Comparison of ENCODE assay signal across 12 mouse cellular contexts in the genomic region with DNA sequence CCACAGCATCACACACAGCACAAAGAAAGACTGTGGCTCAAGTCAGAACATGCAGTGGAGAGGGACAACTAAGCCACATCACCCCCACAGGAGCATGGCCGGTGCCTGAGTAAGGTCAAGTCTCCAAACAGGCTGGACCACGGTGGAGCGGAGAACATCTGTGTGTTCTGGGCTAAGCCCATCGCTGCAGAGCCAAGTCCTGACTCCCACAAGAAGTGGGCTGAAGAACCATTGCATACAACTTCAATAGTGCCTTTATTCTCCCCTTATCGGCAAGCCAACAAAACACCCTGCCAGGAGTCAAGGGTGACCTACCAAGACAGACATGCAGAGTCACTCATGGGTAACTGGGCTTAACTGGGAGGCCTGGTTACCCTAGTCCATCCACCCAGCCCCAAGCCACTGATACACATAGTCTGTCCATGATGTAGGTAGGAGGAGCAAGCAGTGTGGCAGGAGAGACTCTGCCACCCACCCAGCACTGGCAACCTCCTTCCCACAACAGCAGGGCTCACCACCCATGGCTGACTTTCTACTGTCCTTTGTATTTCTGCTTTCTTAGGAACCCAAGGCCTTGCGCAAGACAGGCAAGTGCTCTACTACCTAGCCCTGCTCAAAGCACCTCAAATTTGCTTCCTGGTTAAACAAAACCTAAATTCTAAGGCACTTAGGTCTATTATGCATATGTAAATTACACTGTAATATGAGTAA. TPM values are rescaled to one million over a fixed set of nuclear protein-coding genes. Genes with fewer than 3 reads are reported as not detected.
A peak's percentile ranks its signal among the peaks of the same experiment; 100 is the strongest.
DNase-seq lines count a peak whose midpoint lies in the region; ATAC-seq and TF ChIP-seq lines count a peak whose summit lies in the region.
"Had no signal": no experiment of that assay in that cellular context is flagged by ENCODE, and none has a peak within 500 bp of the region (broad histone marks: within the 10 kb centered on the region; RNA-seq: fewer than 3 reads in every experiment).

No protein-coding gene starts in this region.

- POLR2A ChIA-PET in Patski (lab: Charles Lee): interaction anchor here (0.6 to 1.6 kb wide), 2 partner anchors 12 to 367 kb away, joined by 3 read pairs; no protein-coding TSS in a partner anchor

- no peaks in the 10 kb centered on the region for H3K36me3 ChIP-seq in hindbrain, embryonic 13.5 days
- no peaks in the 10 kb centered on the region for H3K36me3 ChIP-seq in hindbrain, embryonic 11.5 days (ENCODE audit: control insufficient read depth, insufficient read depth, low read length)
- H3K36me3 ChIP-seq in liver, embryonic 12.5 days: no peaks in the 10 kb centered on the region
- no peaks in the 10 kb centered on the region for H3K36me3 ChIP-seq in intestine, embryonic 16.5 days (ENCODE audit: control insufficient read depth, insufficient read depth, low read length)
- H3K36me3 ChIP-seq: neural tube, embryonic 12.5 days had no signal

- H3K27ac ChIP-seq in hindbrain, embryonic 13.5 days: 0 out of 2 replicates have a peak overlapping the region, but pooled peaks have one; percentile 18
- no peak overlapping the region for H3K27ac ChIP-seq in hindbrain, embryonic 11.5 days (ENCODE audit: low read depth, low read length)
- peak overlapping the region; percentile 5; the same call in 1 of the 2 replicates for H3K27ac ChIP-seq in liver, embryonic 12.5 days
- no peak overlapping the region for H3K27ac ChIP-seq in intestine, embryonic 16.5 days (ENCODE audit: low read length)
- H3K27ac ChIP-seq: neural tube, embryonic 12.5 days had no signal

- CTCF ChIA-PET in Patski (lab: Charles Lee): no interaction called here

- no peak for ATAC-seq in hindbrain, embryonic 13.5 days (ENCODE audit: low FRiP score)
- no peak for ATAC-seq in hindbrain, embryonic 11.5 days (ENCODE audit: low FRiP score)
- ATAC-seq in Patski: peak; percentile 73
- ATAC-seq in liver, embryonic 12.5 days: no peak
- no peak for ATAC-seq in intestine, embryonic 16.5 days
- ATAC-seq: forebrain, postnatal 0 days had no signal

- no peak overlapping the region for H3K4me3 ChIP-seq in hindbrain, embryonic 13.5 days
- H3K4me3 ChIP-seq in hindbrain, embryonic 11.5 days (ENCODE audit: low read depth, low read length): no peak overlapping the region
- no peak overlapping the region for H3K4me3 ChIP-seq in liver, embryonic 12.5 days
- H3K4me3 ChIP-seq in intestine, embryonic 16.5 days (ENCODE audit: low read length): no peak overlapping the region
- H3K4me3 ChIP-seq: neural tube, embryonic 12.5 days had no signal

- TF ChIP-seq CTCF in Patski (IDR thresholded peaks at IDR 0.05): no peak

- H3K4me2 ChIP-seq in hindbrain, embryonic 13.5 days: no peak overlapping the region
- H3K4me2 ChIP-seq in hindbrain, embryonic 11.5 days (replicated peaks; ENCODE audit: low read depth, low read length): no peak overlapping the region
- H3K4me2 ChIP-seq in liver, embryonic 12.5 days: no peak overlapping the region
- H3K4me2 ChIP-seq in intestine, embryonic 16.5 days (ENCODE audit: low read depth, low read length): no peak overlapping the region
- H3K4me2 ChIP-seq: neural tube, embryonic 12.5 days had no signal

- no peak overlapping the region for H3K9ac ChIP-seq in hindbrain, embryonic 13.5 days
- no peak overlapping the region for H3K9ac ChIP-seq in hindbrain, embryonic 11.5 days (ENCODE audit: low read depth, low read length)
- no peak overlapping the region for H3K9ac ChIP-seq in liver, embryonic 12.5 days
- no peak overlapping the region for H3K9ac ChIP-seq in intestine, embryonic 16.5 days (ENCODE audit: low read depth, low read length)
- H3K9ac ChIP-seq: forebrain, postnatal 0 days; neural tube, embryonic 12.5 days had no signal

- no peak for DNase-seq in hindbrain, embryonic 11.5 days (ENCODE audit: low spot score)
- peak; percentile 19 for DNase-seq in A20 (ENCODE audit: low read depth, low spot score)
- peak; percentile 47 for DNase-seq in Patski (ENCODE audit: low read depth, low spot score)
- DNase-seq in B cell, adult 2 months: no peak
- DNase-seq in embryo, embryonic 10.5 days (ENCODE audit: low spot score): no peak
- DNase-seq: forebrain, postnatal 0 days; layer of hippocampus, postnatal 36 days had no signal

- 72% methylated on average over 6 of the region's 6 CpGs for WGBS in hindbrain, embryonic 13.5 days
- WGBS in hindbrain, embryonic 11.5 days: 70% methylated on average over 6 of the region's 6 CpGs
- 62% methylated on average over 6 of the region's 6 CpGs for WGBS in liver, embryonic 12.5 days (ENCODE audit: insufficient replicate concordance)
- WGBS in intestine, embryonic 16.5 days: 78% methylated on average over 6 of the region's 6 CpGs

- H3K9me3 ChIP-seq in hindbrain, embryonic 13.5 days: 0 out of 2 replicates have a peak, but pooled peaks cover 3% of the 10 kb centered on the region
- no peaks in the 10 kb centered on the region for H3K9me3 ChIP-seq in hindbrain, embryonic 11.5 days (ENCODE audit: control insufficient read depth, low read length)
- H3K9me3 ChIP-seq in liver, embryonic 12.5 days (replicated peaks): no peaks in the 10 kb centered on the region
- H3K9me3 ChIP-seq in intestine, embryonic 16.5 days (ENCODE audit: control insufficient read depth, low read length): no peaks in the 10 kb centered on the region
- H3K9me3 ChIP-seq: neural tube, embryonic 12.5 days had no signal

- peaks cover 54% of the 10 kb centered on the region for H3K4me1 ChIP-seq in hindbrain, embryonic 13.5 days (replicated peaks)
- H3K4me1 ChIP-seq in hindbrain, embryonic 11.5 days (replicated peaks; ENCODE audit: control insufficient read depth, insufficient read depth, low read length): no peaks in the 10 kb centered on the region
- H3K4me1 ChIP-seq in liver, embryonic 12.5 days: peaks cover 69% of the 10 kb centered on the region
- peaks cover 21% of the 10 kb centered on the region for H3K4me1 ChIP-seq in intestine, embryonic 16.5 days (ENCODE audit: control insufficient read depth, insufficient read depth, low read length)

- in situ Hi-C loops in Patski (cut with MboI; ENCODE audit: low pct_unique_long_range_greater_than_20kb): no loop called here

- H3K27me3 ChIP-seq in hindbrain, embryonic 13.5 days: no peaks in the 10 kb centered on the region
- H3K27me3 ChIP-seq in hindbrain, embryonic 11.5 days (ENCODE audit: control insufficient read depth, insufficient read depth, low read length): no peaks in the 10 kb centered on the region
- no peaks in the 10 kb centered on the region for H3K27me3 ChIP-seq in Patski
- peaks cover 4% of the 10 kb centered on the region for H3K27me3 ChIP-seq in liver, embryonic 12.5 days (replicated peaks)
- no peaks in the 10 kb centered on the region for H3K27me3 ChIP-seq in intestine, embryonic 16.5 days (replicated peaks; ENCODE audit: control insufficient read depth, insufficient read depth, low read length)
- H3K27me3 ChIP-seq: neural tube, embryonic 12.5 days had no signal

RNA-seq across cellular contexts. Expression of gene Pald1, which starts 8.4 kb away (rescaled TPM):
- 29.4 and 30.8 TPM in 2 replicates for polyA plus RNA-seq in hindbrain, embryonic 13.5 days (2015; fragmentation: Nextera tagmentation; extraction: Ambion mirVana)
- polyA plus RNA-seq in hindbrain, embryonic 11.5 days (2014; fragmentation: Nextera tagmentation; extraction: Ambion mirVana): 13.6 and 15.9 TPM in 2 replicates
- polyA plus RNA-seq in Patski (2021): 14.5 TPM
- polyA plus RNA-seq in liver, embryonic 12.5 days (2016; fragmentation: Nextera tagmentation; extraction: Ambion mirVana): 12.1 and 12.4 TPM in 2 replicates
- 13.2 and 15.0 TPM in 2 replicates for polyA plus RNA-seq in intestine, embryonic 16.5 days (2015; fragmentation: Nextera tagmentation; extraction: Ambion mirVana)

RNA-seq across cellular contexts. Expression of gene Nodal, which starts 42.8 kb away (rescaled TPM):
- 0.09 TPM in 1 of 2 replicates, not detected in the other for polyA plus RNA-seq in hindbrain, embryonic 13.5 days (2015; fragmentation: Nextera tagmentation; extraction: Ambion mirVana)
- polyA plus RNA-seq in hindbrain, embryonic 11.5 days (2014; fragmentation: Nextera tagmentation; extraction: Ambion mirVana): 0.12 TPM in 1 of 2 replicates, not detected in the other
- polyA plus RNA-seq in Patski (2021): not detected
- polyA plus RNA-seq in liver, embryonic 12.5 days (2016; fragmentation: Nextera tagmentation; extraction: Ambion mirVana): 0.31 and 0.37 TPM in 2 replicates
- 0.15 and 0.16 TPM in 2 replicates for polyA plus RNA-seq in intestine, embryonic 16.5 days (2015; fragmentation: Nextera tagmentation; extraction: Ambion mirVana)
- polyA plus RNA-seq: neural tube, embryonic 12.5 days; small intestine, adult 2 months had no signal

Comparison
In these comparisons a context has a peak if more than half of its experiments do, and no peak if none do; other contexts are left out.
1. H3K27ac ChIP-seq: peak in hindbrain, embryonic 13.5 days (single experiment) and liver, embryonic 12.5 days (single experiment); none in hindbrain, embryonic 11.5 days (single experiment) and intestine, embryonic 16.5 days (single experiment).
2. DNase-seq: peak in A20 (single experiment) and Patski (single experiment); none in hindbrain, embryonic 11.5 days (single experiment), B cell, adult 2 months (0 of 2) and embryo, embryonic 10.5 days (single experiment).